Mouse (Mus musculus) thymus, postnatal 36 days (tissue): ENCODE data around the gene Wdr54.
A peak's percentile ranks its signal among the peaks of the same experiment; 100 is the strongest.

ENCODE experiments used
- DNase-seq, 2 experiments: peaks; one replicate each; pipeline ENCODE4 v3.0.0; 2022; ENCODE audit warnings: mixed read lengths in 2 of 2

Gene Wdr54

GRCm38 (mm10) chr6:83101688-83102556 lies 54.3 kb downstream of the Wdr54 start:
- DNase-seq: peak; percentile 81 to 84

- DNase-seq: peak; percentile 93 to 94
These were observed 54.9 kb downstream of the Wdr54 start, which contains the start of the genes Ccdc142 and Gm42688 for GRCm38 (mm10) chr6:83101316-83101687. TSS of gene Ccdc142 (plus strand) at chr6:83101601. TSS of gene Gm42688 (plus strand) at chr6:83101617.
